Mouse (Mus musculus): ENCODE data around the gene D430041D05Rik. TPM values are rescaled to one million over a fixed set of nuclear protein-coding genes. Genes with fewer than 3 reads are reported as not detected.

Gene D430041D05Rik
- polyA plus RNA-seq, 1 experiment from 2014 or later, result 0.97 TPM

- Histone ChIP-seq H3K36me3 (ENCODE audit: control insufficient read depth, insufficient read depth, low read length) (no peaks in the 10 kb centered on the region), H3K9me3 (ENCODE audit: control insufficient read depth, low read length) (no peaks in the 10 kb centered on the region), H3K4me2 (ENCODE audit: low read depth, severe bottlenecking) (no peak overlapping the region), H3K4me3 (ENCODE audit: low read depth, low read length) (no peak overlapping the region), H3K27ac (replicated peaks; ENCODE audit: low read depth, low read length) (no peak overlapping the region), H3K4me1 (ENCODE audit: control insufficient read depth, insufficient read depth, low read length) (no peaks in the 10 kb centered on the region), H3K9ac (ENCODE audit: low read length) (no peak overlapping the region), H3K27me3 (ENCODE audit: control insufficient read depth, insufficient read depth, low read length) (no peaks in the 10 kb centered on the region)
- no peak for ATAC-seq (ENCODE audit: insufficient number of reproducible peaks, low FRiP score, low TSS enrichment, low read depth)
- 93% methylated on average over 8 of the region's 8 CpGs for WGBS
- DNase-seq (ENCODE audit: low spot score), result no peak
These were observed 268.7 kb downstream of the D430041D05Rik start for GRCm38 (mm10) chr2:104142140-104142539.

GRCm38 (mm10) chr2:104135920-104136319 is 274.9 kb downstream of the D430041D05Rik start:
- Histone ChIP-seq H3K4me3 (ENCODE audit: low read depth, low read length) (no peak overlapping the region), H3K27me3 (ENCODE audit: control insufficient read depth, insufficient read depth, low read length) (no peaks in the 10 kb centered on the region), H3K9ac (ENCODE audit: low read length) (no peak overlapping the region), H3K36me3 (ENCODE audit: control insufficient read depth, insufficient read depth, low read length) (no peaks in the 10 kb centered on the region), H3K27ac (replicated peaks; ENCODE audit: low read depth, low read length) (no peak overlapping the region), H3K9me3 (ENCODE audit: control insufficient read depth, low read length) (no peaks in the 10 kb centered on the region), H3K4me2 (ENCODE audit: low read depth, severe bottlenecking) (no peak overlapping the region), H3K4me1 (ENCODE audit: control insufficient read depth, insufficient read depth, low read length) (no peaks in the 10 kb centered on the region)
- ATAC-seq (ENCODE audit: insufficient number of reproducible peaks, low FRiP score, low TSS enrichment, low read depth) (no peak), DNase-seq (ENCODE audit: low spot score) (no peak)
- 70% methylated on average over 2 of the region's 2 CpGs for WGBS

GRCm38 (mm10) chr2:104134150-104135056 is 276.4 kb downstream of the D430041D05Rik start:
- Histone ChIP-seq H3K27me3 (ENCODE audit: control insufficient read depth, insufficient read depth, low read length) (no peaks in the 10 kb centered on the region), H3K4me1 (ENCODE audit: control insufficient read depth, insufficient read depth, low read length) (no peaks in the 10 kb centered on the region), H3K4me3 (ENCODE audit: low read depth, low read length) (no peak overlapping the region), H3K36me3 (ENCODE audit: control insufficient read depth, insufficient read depth, low read length) (no peaks in the 10 kb centered on the region), H3K27ac (replicated peaks; ENCODE audit: low read depth, low read length) (no peak overlapping the region), H3K4me2 (ENCODE audit: low read depth, severe bottlenecking) (no peak overlapping the region), H3K9me3 (ENCODE audit: control insufficient read depth, low read length) (no peaks in the 10 kb centered on the region), H3K9ac (ENCODE audit: low read length) (no peak overlapping the region)
- 47% methylated on average over 8 of the region's 8 CpGs for WGBS
- peak; percentile 49; the same call in 1 of the 2 replicates for ATAC-seq (ENCODE audit: insufficient number of reproducible peaks, low FRiP score, low TSS enrichment, low read depth)
- peak; percentile 81 for DNase-seq (ENCODE audit: low spot score)

- Histone ChIP-seq H3K36me3 (ENCODE audit: control insufficient read depth, insufficient read depth, low read length) (no peaks in the 10 kb centered on the region), H3K4me2 (ENCODE audit: low read depth, severe bottlenecking) (no peak overlapping the region), H3K4me3 (ENCODE audit: low read depth, low read length) (no peak overlapping the region), H3K4me1 (ENCODE audit: control insufficient read depth, insufficient read depth, low read length) (no peaks in the 10 kb centered on the region), H3K9ac (ENCODE audit: low read length) (no peak overlapping the region), H3K27me3 (ENCODE audit: control insufficient read depth, insufficient read depth, low read length) (no peaks in the 10 kb centered on the region), H3K27ac (replicated peaks; ENCODE audit: low read depth, low read length) (no peak overlapping the region), H3K9me3 (ENCODE audit: control insufficient read depth, low read length) (no peaks in the 10 kb centered on the region)
- no peak for ATAC-seq (ENCODE audit: insufficient number of reproducible peaks, low FRiP score, low TSS enrichment, low read depth)
- WGBS, result 34% methylated on average over 12 of the region's 12 CpGs
- DNase-seq (ENCODE audit: low spot score), result no peak
These were observed 277.6 kb downstream of the D430041D05Rik start for GRCm38 (mm10) chr2:104133042-104133810.

- H3K9ac ChIP-seq (ENCODE audit: low read length), result no peak overlapping the region
- H3K4me2 ChIP-seq (ENCODE audit: low read depth, severe bottlenecking), result no peak overlapping the region
- DNase-seq (ENCODE audit: low spot score) (no peak), ATAC-seq (ENCODE audit: insufficient number of reproducible peaks, low FRiP score, low TSS enrichment, low read depth) (no peak)
- no peaks in the 10 kb centered on the region for H3K36me3 ChIP-seq (ENCODE audit: control insufficient read depth, insufficient read depth, low read length)
- H3K9me3 ChIP-seq (ENCODE audit: control insufficient read depth, low read length), result no peaks in the 10 kb centered on the region
- no peak overlapping the region for H3K4me3 ChIP-seq (ENCODE audit: low read depth, low read length)
- no peaks in the 10 kb centered on the region for H3K27me3 ChIP-seq (ENCODE audit: control insufficient read depth, insufficient read depth, low read length)
- no peaks in the 10 kb centered on the region for H3K4me1 ChIP-seq (ENCODE audit: control insufficient read depth, insufficient read depth, low read length)
- 77% methylated on average over 7 of the region's 7 CpGs for WGBS
- no peak overlapping the region for H3K27ac ChIP-seq (replicated peaks; ENCODE audit: low read depth, low read length)
These were observed 278.4 kb downstream of the D430041D05Rik start for GRCm38 (mm10) chr2:104132266-104132859.

- H3K9me3 ChIP-seq (ENCODE audit: control insufficient read depth, low read length), result no peaks in the 10 kb centered on the region
- no peak overlapping the region for H3K9ac ChIP-seq (ENCODE audit: low read length)
- no peak overlapping the region for H3K4me2 ChIP-seq (ENCODE audit: low read depth, severe bottlenecking)
- H3K36me3 ChIP-seq (ENCODE audit: control insufficient read depth, insufficient read depth, low read length), result no peaks in the 10 kb centered on the region
- no peak for ATAC-seq (ENCODE audit: insufficient number of reproducible peaks, low FRiP score, low TSS enrichment, low read depth)
- H3K4me3 ChIP-seq (ENCODE audit: low read depth, low read length), result no peak overlapping the region
- no peaks in the 10 kb centered on the region for H3K27me3 ChIP-seq (ENCODE audit: control insufficient read depth, insufficient read depth, low read length)
- 64% methylated on average over 3 of the region's 3 CpGs for WGBS
- no peaks in the 10 kb centered on the region for H3K4me1 ChIP-seq (ENCODE audit: control insufficient read depth, insufficient read depth, low read length)
- H3K27ac ChIP-seq (replicated peaks; ENCODE audit: low read depth, low read length), result no peak overlapping the region
- peak; percentile 72 for DNase-seq (ENCODE audit: low spot score)
These were observed 279.8 kb downstream of the D430041D05Rik start for GRCm38 (mm10) chr2:104130969-104131368.

GRCm38 (mm10) chr2:104130165-104130564 is 280.6 kb downstream of the D430041D05Rik start:
- Histone ChIP-seq H3K27ac (replicated peaks; ENCODE audit: low read depth, low read length) (no peak overlapping the region), H3K9me3 (ENCODE audit: control insufficient read depth, low read length) (no peaks in the 10 kb centered on the region), H3K27me3 (ENCODE audit: control insufficient read depth, insufficient read depth, low read length) (no peaks in the 10 kb centered on the region), H3K4me2 (ENCODE audit: low read depth, severe bottlenecking) (no peak overlapping the region), H3K4me3 (ENCODE audit: low read depth, low read length) (no peak overlapping the region), H3K4me1 (ENCODE audit: control insufficient read depth, insufficient read depth, low read length) (no peaks in the 10 kb centered on the region), H3K9ac (ENCODE audit: low read length) (no peak overlapping the region), H3K36me3 (ENCODE audit: control insufficient read depth, insufficient read depth, low read length) (no peaks in the 10 kb centered on the region)
- 81% methylated on average over 6 of the region's 6 CpGs for WGBS
- DNase-seq (ENCODE audit: low spot score) (no peak), ATAC-seq (ENCODE audit: insufficient number of reproducible peaks, low FRiP score, low TSS enrichment, low read depth) (no peak)

GRCm38 (mm10) chr2:104128803-104129531 is 281.8 kb downstream of the D430041D05Rik start:
- no peak for ATAC-seq (ENCODE audit: insufficient number of reproducible peaks, low FRiP score, low TSS enrichment, low read depth)
- H3K36me3 ChIP-seq (ENCODE audit: control insufficient read depth, insufficient read depth, low read length), result no peaks in the 10 kb centered on the region

More at GRCm38 (mm10) chr2:104128803-104129531, 281.8 kb downstream of the D430041D05Rik start:
- 87% methylated on average over 13 of the region's 13 CpGs for whole genome bisulfite sequencing
- Histone ChIP-seq H3K4me3 (ENCODE audit: low read depth, low read length) (no peak overlapping the region), H3K27me3 (ENCODE audit: control insufficient read depth, insufficient read depth, low read length) (no peaks in the 10 kb centered on the region), H3K9me3 (ENCODE audit: control insufficient read depth, low read length) (no peaks in the 10 kb centered on the region), H3K4me1 (ENCODE audit: control insufficient read depth, insufficient read depth, low read length) (no peaks in the 10 kb centered on the region), H3K27ac (replicated peaks; ENCODE audit: low read depth, low read length) (no peak overlapping the region), H3K9ac (ENCODE audit: low read length) (no peak overlapping the region), H3K4me2 (ENCODE audit: low read depth, severe bottlenecking) (no peak overlapping the region)
- DNase-seq (ENCODE audit: low spot score), result no peak
